Mouse (Mus musculus): ENCODE measurements around the gene H2-Q10. TPM values are rescaled to one million over a fixed set of nuclear protein-coding genes. Genes with fewer than 3 reads are reported as not detected.
A peak's percentile ranks its signal among the peaks of the same experiment; 100 is the strongest.
"Not testable (repeated sequence)": the region's sequence is repeated elsewhere in the genome, so short reads cannot be mapped to it uniquely, and the experiment has no call there.

Gene H2-Q10
- polyA plus RNA-seq, 1 experiment = 0.33 TPM

GRCm38 (mm10) chr17:35507556-35508260 is 37.8 kb downstream of the H2-Q10 start:
- no peak overlapping the region for H3K27ac ChIP-seq (ENCODE audit: control insufficient read depth, insufficient read depth, low read depth, low read length)
- H3K27me3 ChIP-seq (ENCODE audit: control insufficient read depth, insufficient read depth, low read length) = no peaks in the 10 kb centered on the region
- H3K4me1 ChIP-seq (ENCODE audit: control insufficient read depth, insufficient read depth, low read length) = peaks cover 6% of the 10 kb centered on the region
- H3K4me3 ChIP-seq (ENCODE audit: control insufficient read depth, low read depth, low read length) = no peak overlapping the region
- TF ChIP-seq POLR2A (IDR thresholded peaks at IDR 0.05; ENCODE audit: control insufficient read depth, low read depth, low read length) (no peak), CTCF (IDR thresholded peaks at IDR 0.05; ENCODE audit: control insufficient read depth, insufficient read depth, insufficient replicate concordance, low read depth, low read length) (no peak)
- no peaks in the 10 kb centered on the region for H3K36me3 ChIP-seq (ENCODE audit: control insufficient read depth, insufficient read depth, low read length)

- H3K4me1 ChIP-seq (ENCODE audit: control insufficient read depth, insufficient read depth, low read length); H3K4me3 ChIP-seq (ENCODE audit: control insufficient read depth, low read depth, low read length); H3K27me3 ChIP-seq (ENCODE audit: control insufficient read depth, insufficient read depth, low read length); H3K36me3 ChIP-seq (ENCODE audit: control insufficient read depth, insufficient read depth, low read length); H3K27ac ChIP-seq (ENCODE audit: control insufficient read depth, insufficient read depth, low read depth, low read length): not testable (repeated sequence)
Measured at GRCm38 (mm10) chr17:35508279-35508678, 38.4 kb downstream of the H2-Q10 start.

GRCm38 (mm10) chr17:35509284-35509683 is 39.4 kb downstream of the H2-Q10 start:
- Histone ChIP-seq H3K4me1 (ENCODE audit: control insufficient read depth, insufficient read depth, low read length) (peaks cover 6% of the 10 kb centered on the region), H3K27me3 (ENCODE audit: control insufficient read depth, insufficient read depth, low read length) (no peaks in the 10 kb centered on the region), H3K27ac (ENCODE audit: control insufficient read depth, insufficient read depth, low read depth, low read length) (no peak overlapping the region), H3K4me3 (ENCODE audit: control insufficient read depth, low read depth, low read length) (no peak overlapping the region), H3K36me3 (ENCODE audit: control insufficient read depth, insufficient read depth, low read length) (no peaks in the 10 kb centered on the region)
- TF ChIP-seq POLR2A (IDR thresholded peaks at IDR 0.05; ENCODE audit: control insufficient read depth, low read depth, low read length) = no peak
- peak; percentile 39; the same call in 1 of the 2 replicates for TF ChIP-seq CTCF (IDR thresholded peaks at IDR 0.05; ENCODE audit: control insufficient read depth, insufficient read depth, insufficient replicate concordance, low read depth, low read length)

- H3K27me3 ChIP-seq (ENCODE audit: control insufficient read depth, insufficient read depth, low read length) = no peaks in the 10 kb centered on the region
- H3K36me3 ChIP-seq (ENCODE audit: control insufficient read depth, insufficient read depth, low read length) = no peaks in the 10 kb centered on the region
- no peak overlapping the region for H3K27ac ChIP-seq (ENCODE audit: control insufficient read depth, insufficient read depth, low read depth, low read length)
- H3K4me1 ChIP-seq (ENCODE audit: control insufficient read depth, insufficient read depth, low read length) = peaks cover 8% of the 10 kb centered on the region
- TF ChIP-seq POLR2A (IDR thresholded peaks at IDR 0.05; ENCODE audit: control insufficient read depth, low read depth, low read length) = no peak
- TF ChIP-seq CTCF (IDR thresholded peaks at IDR 0.05; ENCODE audit: control insufficient read depth, insufficient read depth, insufficient replicate concordance, low read depth, low read length) = no peak
- no peak overlapping the region for H3K4me3 ChIP-seq (ENCODE audit: control insufficient read depth, low read depth, low read length)
Measured at GRCm38 (mm10) chr17:35512916-35513626, 43.2 kb downstream of the H2-Q10 start.

GRCm38 (mm10) chr17:35513886-35514285 is 44.0 kb downstream of the H2-Q10 start:
- peaks cover 8% of the 10 kb centered on the region for H3K4me1 ChIP-seq (ENCODE audit: control insufficient read depth, insufficient read depth, low read length)
- H3K27ac ChIP-seq (ENCODE audit: control insufficient read depth, insufficient read depth, low read depth, low read length) = no peak overlapping the region
- H3K36me3 ChIP-seq (ENCODE audit: control insufficient read depth, insufficient read depth, low read length) = no peaks in the 10 kb centered on the region
- no peak overlapping the region for H3K4me3 ChIP-seq (ENCODE audit: control insufficient read depth, low read depth, low read length)
- H3K27me3 ChIP-seq (ENCODE audit: control insufficient read depth, insufficient read depth, low read length) = no peaks in the 10 kb centered on the region
- TF ChIP-seq CTCF (IDR thresholded peaks at IDR 0.05; ENCODE audit: control insufficient read depth, insufficient read depth, insufficient replicate concordance, low read depth, low read length) (peak; percentile 43; the same call in 1 of the 2 replicates), POLR2A (IDR thresholded peaks at IDR 0.05; ENCODE audit: control insufficient read depth, low read depth, low read length) (no peak)

GRCm38 (mm10) chr17:35514756-35515155 is 44.9 kb downstream of the H2-Q10 start:
- H3K36me3 ChIP-seq (ENCODE audit: control insufficient read depth, insufficient read depth, low read length) = no peaks in the 10 kb centered on the region
- no peak overlapping the region for H3K27ac ChIP-seq (ENCODE audit: control insufficient read depth, insufficient read depth, low read depth, low read length)
- H3K4me1 ChIP-seq (ENCODE audit: control insufficient read depth, insufficient read depth, low read length) = peaks cover 8% of the 10 kb centered on the region
- no peak for TF ChIP-seq CTCF (IDR thresholded peaks at IDR 0.05; ENCODE audit: control insufficient read depth, insufficient read depth, insufficient replicate concordance, low read depth, low read length)
- TF ChIP-seq POLR2A (IDR thresholded peaks at IDR 0.05; ENCODE audit: control insufficient read depth, low read depth, low read length) = no peak
- no peak overlapping the region for H3K4me3 ChIP-seq (ENCODE audit: control insufficient read depth, low read depth, low read length)
- H3K27me3 ChIP-seq (ENCODE audit: control insufficient read depth, insufficient read depth, low read length) = no peaks in the 10 kb centered on the region

- H3K4me1 ChIP-seq (ENCODE audit: control insufficient read depth, insufficient read depth, low read length) = peaks cover 8% of the 10 kb centered on the region
- TF ChIP-seq POLR2A (IDR thresholded peaks at IDR 0.05; ENCODE audit: control insufficient read depth, low read depth, low read length) = no peak
- H3K36me3 ChIP-seq (ENCODE audit: control insufficient read depth, insufficient read depth, low read length) = no peaks in the 10 kb centered on the region
- no peaks in the 10 kb centered on the region for H3K27me3 ChIP-seq (ENCODE audit: control insufficient read depth, insufficient read depth, low read length)
- peak overlapping the region; percentile 90 for H3K4me3 ChIP-seq (ENCODE audit: control insufficient read depth, low read depth, low read length)
- no peak overlapping the region for H3K27ac ChIP-seq (ENCODE audit: control insufficient read depth, insufficient read depth, low read depth, low read length)
Measured at GRCm38 (mm10) chr17:35515911-35516640, 46.2 kb downstream of the H2-Q10 start.
